Mouse (Mus musculus) thymus, adult 2 months (tissue): ENCODE measurements at regions not wholly inside any gene's neighbourhood (a gene's known extent, or its start where the extent isn't known, plus 50 kb on each side); places are given as distances from the start of the nearest gene placed in this dataset.
"Not testable (repeated sequence)": the region's sequence is repeated elsewhere in the genome, so short reads cannot be mapped to it uniquely, and the experiment has no call there.

Source experiments
- DNase-seq: peaks from one replicate; pipeline ENCODE4 v3.0.0; 2021
- H3K27ac ChIP-seq: fragments of 200-500 bp; 2 replicates; pipeline ENCODE4 v1.5.1; 2012; ENCODE audit warnings: low read length, control low read depth; ENCODE audit not compliant: control insufficient read depth, insufficient read depth
- H3K27me3 ChIP-seq: fragments of 200-500 bp; 2 replicates; pipeline ENCODE4 v1.6.1; 2012; ENCODE audit warnings: mild to moderate bottlenecking, low read length, moderate library complexity, mixed read lengths; ENCODE audit not compliant: control insufficient read depth, insufficient read depth
- H3K36me3 ChIP-seq: fragments of 200-500 bp; 2 replicates; pipeline ENCODE4 v1.6.1; 2012; ENCODE audit warnings: mild to moderate bottlenecking, low read length, moderate library complexity; ENCODE audit not compliant: control insufficient read depth, insufficient read depth
- H3K4me1 ChIP-seq: fragments of 200-500 bp; replicated peaks from 2 replicates; pipeline ENCODE4 v1.6.1; 2012; ENCODE audit warnings: low read length; ENCODE audit not compliant: control insufficient read depth, insufficient read depth
- H3K4me3 ChIP-seq: fragments of 200-500 bp; 2 replicates; pipeline ENCODE4 v1.5.1; 2012; ENCODE audit warnings: mild to moderate bottlenecking, low read length, control low read depth, moderate library complexity; ENCODE audit not compliant: control insufficient read depth, insufficient read depth
- CTCF ChIP-seq: fragments of 200-500 bp; IDR thresholded peaks from 2 replicates; pipeline ENCODE4 v1.5.1; 2012; ENCODE audit warnings: mild to moderate bottlenecking, control low read depth, low read length, moderate library complexity, borderline replicate concordance; ENCODE audit not compliant: control insufficient read depth, poor library complexity, insufficient read depth; ENCODE audit errors: extremely low read depth
- POLR2A ChIP-seq: fragments of 200-500 bp; IDR thresholded peaks from 2 replicates; pipeline ENCODE4 v1.6.1; 2012; ENCODE audit warnings: mild to moderate bottlenecking, low read length, control low read depth, moderate library complexity; ENCODE audit not compliant: control insufficient read depth, poor library complexity, insufficient read depth; ENCODE audit errors: extremely low read depth
- WGBS: fragments of 180-500 bp; shearing (Covaris S2); methylation state at CpG from one replicate; pipeline ENCODE4 v1.1.7; 2018; 5-methylcytosine and 5-hydroxymethylcytosine counted together

DNA sequence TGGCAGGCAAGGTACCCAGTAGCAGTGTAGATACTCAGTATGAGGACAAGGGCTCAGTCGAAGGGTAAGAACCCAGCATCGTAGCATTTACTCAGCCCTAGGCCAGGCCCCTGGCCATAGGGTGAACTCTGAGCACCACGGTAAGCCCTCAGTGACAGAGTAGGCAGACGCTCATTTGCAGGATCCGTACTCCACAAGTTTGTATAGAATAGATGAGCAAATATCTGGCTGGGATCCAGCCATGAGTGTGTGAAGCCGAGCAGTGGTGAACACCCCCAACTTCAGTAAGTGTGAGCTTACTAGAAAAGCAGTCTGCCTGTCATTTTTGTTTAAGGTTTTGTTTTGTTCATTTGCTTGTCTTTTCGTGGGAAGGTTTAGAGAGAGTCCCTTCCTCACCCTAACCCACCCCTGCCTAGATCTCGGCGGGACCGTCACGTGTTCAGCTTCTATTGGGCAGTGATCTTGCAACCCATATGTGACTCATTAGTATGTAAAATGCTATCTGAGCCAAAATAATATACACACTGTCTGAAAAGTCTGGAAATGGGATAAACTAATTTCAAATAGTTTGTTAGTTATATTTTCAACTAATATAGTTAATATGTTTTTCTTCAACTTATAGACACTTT, 76.3 kb downstream of the Gm5447 start:
- H3K4me3 ChIP-seq, result no peak overlapping the region
- no peaks in the 10 kb centered on the region for H3K4me1 ChIP-seq
- no peaks in the 10 kb centered on the region for H3K27me3 ChIP-seq
- TF ChIP-seq POLR2A (no peak), CTCF (no peak)
- no peaks in the 10 kb centered on the region for H3K36me3 ChIP-seq
- H3K27ac ChIP-seq, result no peak overlapping the region
- no peak for DNase-seq
- 90% methylated on average over 11 of the region's 11 CpGs for WGBS

GRCm38 (mm10) chr13:31051586-31051985, 77.6 kb downstream of the Gm5447 start:
- WGBS, result 93% methylated on average over 2 of the region's 6 CpGs

GRCm38 (mm10) chr13:31054356-31054755, 80.4 kb downstream of the Gm5447 start:
- H3K4me1 ChIP-seq, result no peaks in the 10 kb centered on the region
- H3K36me3 ChIP-seq, result no peaks in the 10 kb centered on the region
- TF ChIP-seq POLR2A (no peak), CTCF (no peak)
- 95% methylated on average over 8 of the region's 8 CpGs for WGBS
- DNase-seq, result no peak
- H3K4me3 ChIP-seq, result no peak overlapping the region
- no peaks in the 10 kb centered on the region for H3K27me3 ChIP-seq
- no peak overlapping the region for H3K27ac ChIP-seq

More at GRCm38 (mm10) chr13:31051586-31051985, 77.6 kb downstream of the Gm5447 start:
- not testable (repeated sequence) for DNase-seq, H3K36me3 ChIP-seq, H3K27me3 ChIP-seq, H3K4me1 ChIP-seq, H3K4me3 ChIP-seq, H3K27ac ChIP-seq

DNA sequence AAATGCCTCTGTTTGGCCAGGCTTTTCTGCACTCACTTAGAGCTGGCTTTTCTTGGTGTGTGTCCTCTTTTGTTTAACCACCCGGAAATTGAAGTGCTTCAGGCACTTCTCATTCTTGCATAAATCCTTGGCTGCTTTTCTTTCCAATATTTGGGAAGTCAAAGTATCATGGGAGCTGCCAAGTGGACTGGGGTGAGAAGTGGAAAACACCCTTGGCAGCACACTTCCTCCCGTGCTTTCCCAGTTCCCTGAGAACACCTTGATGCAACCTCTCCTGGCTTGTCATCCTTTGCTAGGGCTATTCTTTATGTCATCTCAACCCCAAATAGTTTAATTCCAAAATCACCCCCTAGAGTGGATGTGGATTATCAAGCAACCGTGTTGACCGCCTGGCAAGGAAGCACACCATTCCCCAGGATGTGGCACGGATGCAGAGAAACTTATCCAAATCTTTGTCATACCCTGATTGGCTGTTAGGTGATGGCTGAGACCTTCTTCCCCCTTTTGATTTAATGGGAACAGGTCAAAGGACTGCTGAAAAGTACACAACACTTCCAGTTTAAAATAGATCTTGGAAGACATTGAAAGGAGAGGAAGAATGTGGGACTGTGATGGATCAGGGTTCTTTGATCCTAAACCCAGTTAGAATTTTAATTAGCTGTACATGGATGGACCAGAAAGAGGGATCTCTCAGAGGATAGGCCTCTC, 81.5 kb downstream of the Gm5447 start:
- no peak for TF ChIP-seq CTCF
- no peak for TF ChIP-seq POLR2A
- DNase-seq, result no peak
- Histone ChIP-seq H3K36me3 (no peaks in the 10 kb centered on the region), H3K4me1 (no peaks in the 10 kb centered on the region), H3K27ac (no peak overlapping the region), H3K27me3 (no peaks in the 10 kb centered on the region), H3K4me3 (no peak overlapping the region)
- WGBS, result 89% methylated on average over 5 of the region's 5 CpGs

DNA sequence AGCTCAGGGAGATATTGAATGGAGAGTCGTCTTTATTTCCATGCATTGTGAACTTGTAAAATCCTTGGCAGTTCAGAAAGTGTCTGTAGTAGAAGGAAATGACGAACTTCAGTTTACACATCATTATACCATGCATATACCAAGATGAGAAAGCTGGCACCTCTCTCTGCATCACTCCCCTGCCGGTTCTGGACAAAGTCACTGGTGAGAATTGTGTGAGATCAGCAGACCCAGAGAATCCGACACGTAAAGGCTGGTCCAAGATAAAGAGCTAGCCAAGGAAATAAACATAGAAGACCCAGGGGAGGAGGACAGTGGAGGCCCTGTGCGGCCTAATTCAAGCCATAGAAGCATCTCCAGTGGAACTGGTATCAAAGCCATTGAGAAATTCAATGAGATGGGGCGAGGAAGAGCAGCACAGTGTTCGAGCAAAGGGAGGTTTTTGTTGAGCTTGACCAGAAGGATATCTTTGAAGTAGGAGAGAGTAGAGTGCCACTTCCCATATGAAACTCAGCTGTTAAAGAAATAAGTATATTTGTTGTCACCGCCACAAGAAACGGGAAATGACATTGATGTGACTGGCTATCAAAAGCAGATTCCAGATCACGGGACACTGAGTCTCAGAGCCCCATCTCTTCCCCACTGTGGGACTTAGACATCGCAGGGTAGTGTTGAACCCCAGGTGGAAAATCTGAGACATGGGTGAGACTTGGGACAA, 82.3 kb downstream of the Gm5447 start:
- Histone ChIP-seq H3K27me3 (no peaks in the 10 kb centered on the region), H3K4me3 (no peak overlapping the region), H3K36me3 (no peaks in the 10 kb centered on the region), H3K27ac (no peak overlapping the region), H3K4me1 (no peaks in the 10 kb centered on the region)
- DNase-seq, result no peak
- TF ChIP-seq POLR2A (no peak), CTCF (no peak)
- WGBS, result 93% methylated on average over 12 of the region's 12 CpGs

GRCm38 (mm10) chr13:31060916-31061431, 87.0 kb downstream of the Gm5447 start:
- whole genome bisulfite sequencing, result 83% methylated on average over 6 of the region's 6 CpGs
- Histone ChIP-seq H3K27me3 (0 out of 2 replicates have a peak, but pooled peaks cover 2% of the 10 kb centered on the region), H3K4me3 (no peak overlapping the region), H3K27ac (no peak overlapping the region), H3K4me1 (no peaks in the 10 kb centered on the region), H3K36me3 (no peaks in the 10 kb centered on the region)
- DNase-seq, result no peak
- TF ChIP-seq CTCF (no peak), POLR2A (no peak)

GRCm38 (mm10) chr13:31068343-31068742, 94.3 kb downstream of the Gm5447 start:
- Histone ChIP-seq H3K27me3 (no peaks in the 10 kb centered on the region), H3K36me3 (no peaks in the 10 kb centered on the region), H3K4me3 (no peak overlapping the region), H3K27ac (no peak overlapping the region), H3K4me1 (no peaks in the 10 kb centered on the region)
- no peak for DNase-seq
- WGBS, result 77% methylated on average over 2 of the region's 2 CpGs
- TF ChIP-seq CTCF, result no peak
- no peak for TF ChIP-seq POLR2A
